Comparison of ENCODE assay signal across 8 mouse cellular contexts in the genomic region with DNA sequence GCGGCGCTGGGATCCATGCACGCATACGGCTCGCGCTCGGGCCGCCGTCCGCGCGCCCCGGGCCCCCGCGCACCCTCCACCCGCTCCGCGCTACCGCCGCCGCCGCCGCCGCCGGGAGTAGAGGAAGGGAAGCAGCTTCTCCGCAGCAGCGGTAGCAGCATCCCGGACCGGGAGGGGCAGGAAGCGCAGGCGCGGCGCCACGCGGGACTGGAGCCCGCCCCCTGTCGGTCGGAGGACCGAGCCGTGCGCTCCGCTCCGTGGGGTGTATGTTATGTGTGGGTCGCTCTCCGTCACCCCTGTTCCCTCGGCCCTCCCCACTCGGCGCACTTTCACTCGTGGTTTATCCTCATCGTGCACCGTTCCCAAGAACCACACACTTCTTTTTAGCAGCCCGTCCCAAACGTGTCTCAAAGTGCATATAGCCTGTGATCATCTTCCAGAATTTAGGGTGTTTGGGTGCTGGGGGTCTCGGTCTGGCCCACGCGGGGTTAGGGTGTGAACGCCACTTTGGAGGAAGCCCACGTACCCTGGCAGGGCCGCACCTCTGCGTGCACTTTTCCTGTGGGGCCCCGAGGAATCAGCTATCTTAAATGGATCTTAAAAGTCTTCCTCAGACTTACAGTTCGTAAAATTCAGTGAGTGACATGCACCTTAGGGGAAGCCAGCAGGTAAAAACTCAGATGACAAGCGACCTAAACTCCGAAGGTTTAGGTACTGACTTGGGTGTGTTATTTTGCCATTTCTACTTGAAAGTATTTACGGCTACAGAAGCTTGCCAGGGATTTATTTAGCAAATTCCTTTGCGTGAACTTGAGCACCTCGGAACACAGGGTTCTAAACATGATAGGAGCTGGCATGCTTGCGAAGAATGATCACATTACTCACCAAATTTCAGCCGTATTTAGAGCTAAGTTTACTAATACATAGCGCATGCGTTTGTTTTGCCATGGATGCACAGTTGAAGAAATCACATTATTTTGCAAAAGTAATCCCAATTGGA. TPM values are rescaled to one million over a fixed set of nuclear protein-coding genes. Genes with fewer than 3 reads are reported as not detected.
DNase-seq lines count a peak whose midpoint lies in the region; ATAC-seq lines count a peak whose summit lies in the region.

A gene (minus strand): TSS at position 176 of the 1,000 bp plus-strand sequence.

- peak within 1 kb of the TSS; percentile 96 for H3K4me3 ChIP-seq in hindbrain, embryonic 12.5 days

- WGBS in hindbrain, embryonic 12.5 days, result 14% methylated on average over 47 of the region's 71 CpGs

- peak; percentile 93 for ATAC-seq in hindbrain, embryonic 12.5 days (ENCODE audit: low FRiP score)

- peak; percentile 91 for DNase-seq in MN1 (ENCODE audit: low spot score)
- DNase-seq in cerebellum, adult 9-11 months, result peak; percentile 90
- peak; percentile 64 to 83 for DNase-seq in frontal cortex, postnatal 10 days (ENCODE audit: low spot score in 2 of 2)
- peak; percentile 82 to 87 for DNase-seq in layer of hippocampus, postnatal 14 days (ENCODE audit: low spot score in 2 of 2)
- peak; percentile 91 for DNase-seq in lung, postnatal 14 days
- DNase-seq in retina, adult 2 months (ENCODE audit: low read depth, low spot score), result peak; percentile 80
- DNase-seq in thymus, postnatal 36 days, result peak; percentile 90

- no peaks in the 10 kb centered on the region for H3K36me3 ChIP-seq in hindbrain, embryonic 12.5 days

- peaks cover 21% of the 10 kb centered on the region for H3K4me1 ChIP-seq in hindbrain, embryonic 12.5 days

- H3K9me3 ChIP-seq in hindbrain, embryonic 12.5 days (replicated peaks), result no peaks in the 10 kb centered on the region

- H3K27me3 ChIP-seq in hindbrain, embryonic 12.5 days, result no peaks in the 10 kb centered on the region

- H3K4me2 ChIP-seq in hindbrain, embryonic 12.5 days (replicated peaks), result peak within 1 kb of the TSS; percentile 70

- peak within 1 kb of the TSS; percentile 71 for H3K27ac ChIP-seq in hindbrain, embryonic 12.5 days

- H3K9ac ChIP-seq in hindbrain, embryonic 12.5 days, result peak within 1 kb of the TSS; percentile 99

RNA-seq across cellular contexts. Expression of the gene that starts here (rescaled TPM):
- polyA plus RNA-seq in hindbrain, embryonic 12.5 days (2016; fragmentation: Nextera tagmentation; extraction: Ambion mirVana), result 59.8 and 61.0 TPM in 2 replicates
- 100 to 1,000 TPM; 121 to 126 TPM for total RNA-seq in layer of hippocampus, postnatal 14 days (2021)

Comparison
In these comparisons a context has a peak if more than half of its experiments do, and no peak if none do; other contexts are left out.
1. Peak in every context shown above with its lines: DNase-seq, ATAC-seq, H3K4me3 ChIP-seq and H3K27ac ChIP-seq.